Mouse (Mus musculus) central nervous system, embryonic 14 days (tissue): ENCODE measurements around the gene 6820408C15Rik. TPM values are rescaled to one million over a fixed set of nuclear protein-coding genes. Genes with fewer than 3 reads are reported as not detected.

Experiments used
- polyA plus RNA-seq: library from polyadenylated mRNA; depleted of rRNA; stranded (reverse); fragments of >200 nt; gene quantifications from 2 replicates; pipeline ENCODE4 v1.2.3, GENCODE M21; 2012; rRNA removed

The 6820408C15Rik gene
- polyA plus RNA-seq = 2.2 and 2.6 TPM in 2 replicates

DNA sequence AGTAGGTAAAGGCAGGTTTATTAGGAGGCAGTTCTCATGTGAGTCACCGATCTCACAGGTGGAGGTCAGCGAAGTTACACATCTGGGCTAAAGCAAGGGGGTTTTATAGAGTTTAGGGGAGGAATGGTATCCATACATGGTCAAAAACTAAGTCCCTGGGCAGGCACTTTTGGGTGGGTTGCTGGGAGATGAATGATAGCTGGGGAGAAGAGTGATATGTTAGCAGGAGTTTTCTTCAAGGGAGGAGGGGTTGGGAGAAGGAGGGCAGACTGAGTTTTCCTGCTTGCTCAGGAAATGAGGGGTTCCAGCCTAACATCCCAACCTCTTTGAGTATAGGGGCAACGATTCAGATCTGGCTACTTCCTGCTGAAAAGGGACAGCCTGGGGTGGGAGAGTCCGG is at the start of gene 6820408C15Rik:
Gene 6820408C15Rik, plus strand, starts transcription at position 301 of the 400 bp plus-strand sequence.

DNA sequence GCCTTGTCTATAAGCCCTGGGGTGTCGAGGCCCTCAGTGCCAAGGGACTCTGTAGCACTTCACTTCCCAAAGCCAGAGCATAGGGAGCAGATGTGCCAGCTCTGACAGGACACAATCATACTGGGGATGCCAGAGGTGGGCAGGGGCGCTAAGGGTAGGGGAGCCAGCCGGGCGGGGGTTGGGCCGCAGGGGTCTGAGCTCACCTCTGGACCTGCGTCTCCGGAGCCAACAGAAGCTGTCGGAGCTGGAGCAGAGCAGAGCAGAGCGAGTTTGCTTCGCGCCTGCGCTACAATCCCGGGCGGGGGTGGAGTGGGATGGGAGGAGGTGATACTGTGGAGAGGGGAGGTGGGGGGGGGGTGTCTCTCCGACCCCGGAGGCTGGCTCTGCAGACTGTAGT is 39.0 kb upstream of the 6820408C15Rik start, which contains the start of gene Nrsn2:
Gene Nrsn2, minus strand, starts transcription at position 294 of the 397 bp plus-strand sequence.

DNA sequence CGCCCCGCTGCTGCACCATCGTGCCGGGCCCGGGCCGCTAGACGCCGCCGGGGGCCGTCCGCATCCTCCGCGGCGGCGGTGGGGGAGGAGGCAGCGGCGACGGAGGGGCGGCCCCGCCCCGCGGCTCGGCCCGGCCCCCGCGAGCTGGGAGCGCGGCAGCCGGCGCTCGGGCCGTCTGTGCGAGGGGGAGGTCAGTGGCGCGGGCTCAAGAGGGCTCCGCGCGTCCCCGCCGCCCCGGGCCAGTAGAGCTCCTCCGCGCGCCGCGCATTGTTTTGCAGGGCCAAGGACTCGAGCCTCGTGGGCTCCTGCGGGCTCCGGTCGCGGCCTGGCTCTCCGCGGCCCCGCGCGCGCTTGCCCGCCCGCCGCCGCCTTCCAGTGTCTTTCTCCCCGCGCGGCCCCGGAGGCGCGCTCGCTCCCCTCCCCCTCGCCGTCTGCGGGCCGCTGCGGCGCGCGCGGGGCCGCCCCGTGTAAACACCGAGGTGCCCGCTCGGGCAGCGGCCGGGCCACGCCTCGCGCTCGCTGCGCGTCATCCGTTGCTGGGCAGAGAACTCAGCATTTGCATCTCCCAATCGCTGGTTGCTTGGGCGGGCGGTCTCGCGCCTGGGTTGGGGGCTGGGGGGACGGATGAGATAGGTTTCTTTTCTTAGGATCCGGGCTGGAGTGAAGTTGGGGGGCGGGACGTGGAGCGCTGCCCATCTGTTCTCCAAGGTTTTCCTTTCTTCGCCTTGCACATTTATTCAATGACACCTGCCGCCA is 17.5 kb upstream of the 6820408C15Rik start, which contains the start of gene Sox12:
Gene Sox12, minus strand, starts transcription at position 384 of the 756 bp plus-strand sequence.

DNA sequence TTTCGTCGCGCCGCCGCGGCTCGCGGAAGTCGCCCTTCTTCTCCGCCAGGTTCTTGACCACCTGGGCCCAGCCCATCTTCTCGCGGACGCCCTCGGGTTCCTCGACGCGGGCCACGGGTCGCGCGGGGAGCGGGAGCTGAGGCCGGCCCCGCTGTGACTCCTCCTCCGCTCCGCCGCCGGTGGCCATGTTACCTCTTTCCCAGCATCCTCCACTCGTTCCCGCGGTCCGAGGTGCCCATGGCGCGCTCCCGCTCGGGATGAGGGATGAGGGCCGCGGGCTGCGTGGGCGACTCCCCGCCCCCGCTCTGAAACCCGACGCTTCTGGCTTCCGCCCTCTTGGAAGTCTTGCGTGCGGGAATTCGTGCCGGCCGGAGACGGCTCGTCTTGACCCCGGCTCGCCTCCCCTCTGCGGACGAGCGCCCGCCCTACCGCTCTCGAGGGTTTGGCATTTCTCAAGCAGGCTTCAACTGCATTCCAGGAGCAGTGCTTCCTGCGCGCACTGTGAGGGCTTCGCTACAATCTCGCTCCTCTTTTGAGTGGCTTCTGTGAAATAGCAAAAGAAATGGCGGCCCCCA is 709 bp upstream of the 6820408C15Rik start, which contains the start of gene Zcchc3:
Gene Zcchc3, minus strand, starts transcription at position 437 of the 575 bp plus-strand sequence.

DNA sequence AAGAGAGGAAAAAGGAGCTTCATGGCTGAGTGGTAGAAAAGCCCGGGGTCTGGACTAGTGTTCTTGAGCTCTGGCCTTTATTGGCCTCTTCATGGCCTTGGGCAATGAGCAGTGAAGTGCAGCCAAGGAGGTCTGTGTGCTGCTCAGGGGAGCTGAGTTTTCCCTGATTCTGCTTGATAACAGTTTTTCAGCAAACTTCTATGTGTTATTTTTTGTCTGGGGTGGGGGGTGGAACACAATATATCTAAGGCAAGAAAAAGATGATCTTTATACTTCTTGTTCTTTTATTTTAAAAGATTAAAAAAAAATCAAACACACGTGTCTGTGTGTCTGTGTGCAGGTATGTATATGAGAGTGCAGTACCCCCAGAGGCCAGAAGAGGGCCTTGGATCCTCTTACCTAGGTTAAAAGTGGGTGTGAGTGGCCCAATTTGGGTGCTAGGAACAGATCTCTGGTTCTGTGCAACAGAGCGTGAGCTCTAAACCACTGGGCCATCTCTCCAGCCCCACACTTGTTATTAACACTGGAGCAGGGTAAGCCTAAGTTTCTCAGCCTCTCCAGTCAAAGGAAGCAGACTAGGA is 49.3 kb downstream of the 6820408C15Rik start, which contains the start of gene Defb23:
Gene Defb23, minus strand, starts transcription at position 51 of the 581 bp plus-strand sequence.

DNA sequence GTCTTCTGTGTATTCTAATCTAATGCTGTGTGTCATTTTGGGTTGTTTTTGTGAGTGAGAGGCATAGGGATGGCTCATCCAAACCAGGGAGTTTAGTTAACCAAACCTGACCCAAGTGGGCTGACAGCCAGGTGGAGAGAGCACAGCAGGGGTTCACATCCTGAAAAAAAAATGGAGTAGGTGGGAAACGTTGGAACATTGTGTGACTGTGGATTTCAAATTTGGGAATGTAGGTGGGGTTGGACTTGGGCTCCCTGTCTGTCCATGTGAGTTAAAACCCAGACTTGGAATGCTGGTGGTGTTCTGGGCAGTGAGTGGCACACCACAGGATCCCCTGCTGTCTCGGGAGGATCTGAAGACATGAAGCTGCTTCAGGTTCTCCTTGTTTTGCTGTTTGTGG is 61.4 kb downstream of the 6820408C15Rik start, which contains the start of gene Defb20:
Gene Defb20, plus strand, starts transcription at position 301 of the 400 bp plus-strand sequence.

DNA sequence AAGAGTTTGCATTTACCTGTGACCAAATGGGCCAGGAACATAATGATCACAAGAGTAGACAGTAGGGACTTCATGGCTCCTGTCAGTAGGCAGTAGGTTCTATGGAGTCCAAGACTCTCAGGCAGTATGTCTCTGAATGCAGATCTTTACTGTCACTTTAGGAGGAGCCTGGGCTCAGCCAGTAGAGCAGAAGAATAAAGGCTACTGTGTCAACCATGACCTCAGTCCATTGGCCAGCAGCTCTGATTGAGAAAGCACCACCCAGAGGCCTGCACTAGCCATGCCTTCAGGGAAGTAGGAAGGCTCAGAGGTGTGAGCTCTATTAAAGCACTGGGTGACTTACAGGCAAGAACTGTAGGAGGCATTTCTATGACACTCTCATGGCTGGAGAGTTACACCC is 74.7 kb downstream of the 6820408C15Rik start, which contains the start of gene Defb22:
Gene Defb22, minus strand, starts transcription at position 101 of the 400 bp plus-strand sequence.

Other genes with a start within 250 kb of the 6820408C15Rik start
- 83.6 and 94.8 TPM in 2 replicates for gene Csnk2a1, start 188.7 kb upstream of the 6820408C15Rik start, polyA plus RNA-seq
- 43.8 and 46.3 TPM in 2 replicates for gene Tbc1d20, start 121.8 kb upstream of the 6820408C15Rik start, polyA plus RNA-seq
- gene Rbck1, start 82.9 kb upstream of the 6820408C15Rik start, polyA plus RNA-seq = 255 and 263 TPM in 2 replicates
- 0.37 and 0.63 TPM in 2 replicates for gene Trib3, start 71.6 kb upstream of the 6820408C15Rik start, polyA plus RNA-seq
- gene Nrsn2, start 38.9 kb upstream of the 6820408C15Rik start, polyA plus RNA-seq = 21.5 and 24.8 TPM in 2 replicates
- gene Sox12, start 17.5 kb upstream of the 6820408C15Rik start, polyA plus RNA-seq = 84.0 and 84.5 TPM in 2 replicates
- 20.1 and 21.6 TPM in 2 replicates for gene Zcchc3, start 560 bp upstream of the 6820408C15Rik start, polyA plus RNA-seq
- gene Defb23, start 49.0 kb downstream of the 6820408C15Rik start, polyA plus RNA-seq = not detected in 2 replicates
- 0.09 TPM in 1 of 2 replicates, not detected in the other for gene Defb20, start 61.5 kb downstream of the 6820408C15Rik start, polyA plus RNA-seq
- not detected in 2 replicates for gene Defb22, start 74.6 kb downstream of the 6820408C15Rik start, polyA plus RNA-seq
- not detected in 2 replicates for gene Defb26, start 96.1 kb downstream of the 6820408C15Rik start, polyA plus RNA-seq
- gene Defb28, start 102.7 kb downstream of the 6820408C15Rik start, polyA plus RNA-seq = not detected in 2 replicates
- not detected in 2 replicates for gene Defb29, start 124.5 kb downstream of the 6820408C15Rik start, polyA plus RNA-seq
- not detected in 2 replicates for gene Gm17416, start 153.8 kb downstream of the 6820408C15Rik start, polyA plus RNA-seq
- not detected in 2 replicates for gene Defb21, start 157.2 kb downstream of the 6820408C15Rik start, polyA plus RNA-seq
- gene Defb19, start 164.7 kb downstream of the 6820408C15Rik start, polyA plus RNA-seq = not detected in 2 replicates
- gene Defb45, start 183.8 kb downstream of the 6820408C15Rik start, polyA plus RNA-seq = not detected in 2 replicates
- gene Defb36, start 188.7 kb downstream of the 6820408C15Rik start, polyA plus RNA-seq = not detected in 2 replicates
- gene Defb25, start 207.5 kb downstream of the 6820408C15Rik start, polyA plus RNA-seq = not detected in 2 replicates
- gene Rem1, start 211.4 kb downstream of the 6820408C15Rik start, polyA plus RNA-seq = 0.41 and 0.84 TPM in 2 replicates